Mouse (Mus musculus): ENCODE measurements around the gene Neurl1a. TPM values are rescaled to one million over a fixed set of nuclear protein-coding genes. Genes with fewer than 3 reads are reported as not detected.

Neurl1a gene
- total RNA-seq, 1 experiment, result 10.2 TPM

DNA sequence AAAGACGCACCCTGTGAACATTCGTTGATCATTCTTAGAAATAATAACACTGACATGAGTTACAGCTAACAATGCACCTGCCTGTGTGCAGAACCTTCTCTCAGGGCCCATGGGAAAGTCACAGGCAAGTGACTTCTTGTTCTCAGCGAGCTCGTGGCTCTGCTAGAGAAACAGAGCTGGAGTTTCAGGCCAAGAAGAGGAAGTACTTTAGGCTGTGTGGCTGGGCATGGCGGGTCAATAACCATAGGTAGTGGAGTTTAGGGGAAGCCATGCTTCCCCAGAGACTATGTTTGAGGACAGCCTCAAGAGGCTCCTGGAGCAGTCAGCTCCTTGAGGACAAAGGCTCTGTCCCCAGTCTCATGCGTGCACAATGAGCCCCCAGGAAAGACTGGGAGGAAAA, 77.3 kb downstream of the Neurl1a start:
- no peak overlapping the region for H3K27ac ChIP-seq (ENCODE audit: insufficient read depth, low read depth, low read length, poor library complexity, severe bottlenecking)
- peaks cover 0 to 9% of the 10 kb centered on the region in 2 experiments; a peak in 2 of 4 replicates for H3K4me1 ChIP-seq (ENCODE audit: control insufficient read depth in 2 of 2, insufficient read depth in 2 of 2, low read length in 2 of 2, poor library complexity in 1 of 2)
- H3K4me3 ChIP-seq (ENCODE audit: insufficient read depth in 1 of 2, low read depth in 1 of 2, low read length in 2 of 2, poor library complexity in 1 of 2, severe bottlenecking in 1 of 2), result no peak overlapping the region
- no peak for DNase-seq (ENCODE audit: low read depth, low spot score)
- H3K9ac ChIP-seq (ENCODE audit: insufficient read depth, low read depth, low read length, poor library complexity, severe bottlenecking), result no peak overlapping the region
- H3K36me3 ChIP-seq (ENCODE audit: control insufficient read depth, insufficient read depth, low read length, poor library complexity, severe bottlenecking), result peaks cover 5% of the 10 kb centered on the region; the same call in 1 of the 2 replicates
- in situ Hi-C loops (cut with MboI; ENCODE audit: low sequenced_read_pairs in 2 of 2, unreplicated experiment in 2 of 2), result no loop called here
- H3K9me3 ChIP-seq (ENCODE audit: control insufficient read depth, insufficient read depth, low read depth, low read length), result no peaks in the 10 kb centered on the region
- TF ChIP-seq ZNF384 (IDR thresholded peaks at IDR 0.05; ENCODE audit: low read depth, low read length) (no peak), CHD2 (IDR thresholded peaks at IDR 0.05; ENCODE audit: low read depth, low read length) (no peak), ZC3H11A (IDR thresholded peaks at IDR 0.05; ENCODE audit: borderline replicate concordance, low read depth, low read length) (no peak), HCFC1 (IDR thresholded peaks at IDR 0.05; ENCODE audit: borderline replicate concordance, insufficient read depth, low read length) (no peak), MAFK (IDR thresholded peaks at IDR 0.05; ENCODE audit: insufficient read depth, low read depth, low read length) (no peak)

DNA sequence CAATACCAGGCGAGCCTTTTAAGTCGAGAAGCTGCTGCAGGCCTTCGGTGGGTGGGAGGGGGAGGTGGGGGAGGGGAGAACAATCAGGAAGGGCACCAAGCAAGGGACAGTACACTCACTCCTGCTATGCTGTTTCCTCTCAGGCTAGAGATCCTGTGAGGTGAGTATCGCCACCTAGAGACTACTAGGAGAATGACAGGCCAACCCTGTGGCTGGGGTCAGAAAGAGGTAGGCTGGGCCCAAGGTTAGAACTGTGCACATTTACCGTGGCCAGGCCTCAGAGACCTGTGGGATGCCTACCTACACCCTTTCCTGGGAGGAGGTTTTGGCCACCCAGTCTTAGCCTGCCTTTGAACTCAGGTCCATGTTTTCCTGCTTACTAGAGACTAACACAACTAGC, 81.0 kb downstream of the Neurl1a start:
- in situ Hi-C loops (cut with MboI; ENCODE audit: low sequenced_read_pairs in 2 of 2, unreplicated experiment in 2 of 2), result no loop called here
- Histone ChIP-seq H3K4me3 (ENCODE audit: insufficient read depth in 1 of 2, low read depth in 1 of 2, low read length in 2 of 2, poor library complexity in 1 of 2, severe bottlenecking in 1 of 2) (no peak overlapping the region), H3K27ac (ENCODE audit: insufficient read depth, low read depth, low read length, poor library complexity, severe bottlenecking) (no peak overlapping the region), H3K36me3 (ENCODE audit: control insufficient read depth, insufficient read depth, low read length, poor library complexity, severe bottlenecking) (peaks cover 5% of the 10 kb centered on the region; the same call in 1 of the 2 replicates), H3K9ac (ENCODE audit: insufficient read depth, low read depth, low read length, poor library complexity, severe bottlenecking) (no peak overlapping the region), H3K4me1 (ENCODE audit: control insufficient read depth in 2 of 2, insufficient read depth in 2 of 2, low read length in 2 of 2, poor library complexity in 1 of 2) (peaks cover 0 to 4% of the 10 kb centered on the region in 2 experiments; a peak in 1 of 4 replicates), H3K9me3 (ENCODE audit: control insufficient read depth, insufficient read depth, low read depth, low read length) (no peaks in the 10 kb centered on the region)
- TF ChIP-seq ZNF384 (IDR thresholded peaks at IDR 0.05; ENCODE audit: low read depth, low read length) (no peak), ZC3H11A (IDR thresholded peaks at IDR 0.05; ENCODE audit: borderline replicate concordance, low read depth, low read length) (no peak), CHD2 (IDR thresholded peaks at IDR 0.05; ENCODE audit: low read depth, low read length) (no peak), MAFK (IDR thresholded peaks at IDR 0.05; ENCODE audit: insufficient read depth, low read depth, low read length) (no peak), HCFC1 (IDR thresholded peaks at IDR 0.05; ENCODE audit: borderline replicate concordance, insufficient read depth, low read length) (no peak)
- peak; percentile 48 for DNase-seq (ENCODE audit: low read depth, low spot score)

DNA sequence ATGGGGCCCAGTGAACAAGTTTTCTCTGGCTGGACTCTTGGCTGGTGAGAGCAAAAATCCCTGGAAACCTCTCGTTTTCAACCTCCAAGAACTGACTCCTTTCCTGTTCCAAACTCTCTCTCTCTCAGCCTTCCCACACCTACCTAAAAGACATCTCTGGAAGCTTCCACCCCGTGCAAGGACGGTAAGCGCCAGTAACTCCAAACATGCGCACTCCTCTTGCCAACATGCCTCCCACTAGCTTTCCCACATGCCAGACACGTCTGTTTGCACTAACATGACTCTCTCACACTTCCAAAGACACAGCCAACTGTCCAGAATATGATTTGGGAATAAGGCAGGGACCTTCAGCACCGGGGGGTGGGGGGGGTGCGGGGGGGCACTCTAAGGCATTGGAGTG, 82.6 kb downstream of the Neurl1a start:
- in situ Hi-C loops (cut with MboI; ENCODE audit: low sequenced_read_pairs in 2 of 2, unreplicated experiment in 2 of 2), result no loop called here
- peaks cover 5% of the 10 kb centered on the region; the same call in 1 of the 2 replicates for H3K36me3 ChIP-seq (ENCODE audit: control insufficient read depth, insufficient read depth, low read length, poor library complexity, severe bottlenecking)
- H3K9me3 ChIP-seq (ENCODE audit: control insufficient read depth, insufficient read depth, low read depth, low read length), result no peaks in the 10 kb centered on the region

DNA sequence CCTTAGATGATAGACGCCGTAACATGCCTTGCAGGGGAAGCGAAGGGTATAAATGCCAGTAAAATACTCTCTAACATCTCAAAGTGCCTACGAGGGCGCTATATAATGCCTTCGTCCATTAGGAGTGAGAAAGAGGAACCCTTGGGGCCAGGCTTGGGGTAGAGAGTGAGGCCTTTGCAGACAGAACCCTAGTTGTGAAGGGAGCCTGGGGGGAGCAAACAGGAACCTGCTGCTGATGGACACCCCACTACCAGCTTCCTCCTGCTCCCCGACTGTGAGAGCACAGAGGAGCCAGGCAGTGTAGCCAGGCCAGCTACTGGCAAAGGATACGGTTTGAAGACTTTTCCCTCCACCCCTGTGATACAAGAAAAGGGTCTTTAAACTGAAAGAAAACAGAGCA, 85.0 kb downstream of the Neurl1a start:
- H3K9ac ChIP-seq (ENCODE audit: insufficient read depth, low read depth, low read length, poor library complexity, severe bottlenecking), result no peak overlapping the region
- peaks cover 0 to 9% of the 10 kb centered on the region in 2 experiments; a peak in 1 of 4 replicates for H3K4me1 ChIP-seq (ENCODE audit: control insufficient read depth in 2 of 2, insufficient read depth in 2 of 2, low read length in 2 of 2, poor library complexity in 1 of 2)
- DNase-seq (ENCODE audit: low read depth, low spot score), result no peak
- TF ChIP-seq MAFK (IDR thresholded peaks at IDR 0.05; ENCODE audit: insufficient read depth, low read depth, low read length) (no peak), HCFC1 (IDR thresholded peaks at IDR 0.05; ENCODE audit: borderline replicate concordance, insufficient read depth, low read length) (no peak), CHD2 (IDR thresholded peaks at IDR 0.05; ENCODE audit: low read depth, low read length) (no peak), ZC3H11A (IDR thresholded peaks at IDR 0.05; ENCODE audit: borderline replicate concordance, low read depth, low read length) (no peak), ZNF384 (IDR thresholded peaks at IDR 0.05; ENCODE audit: low read depth, low read length) (no peak)
- in situ Hi-C loops (cut with MboI; ENCODE audit: low sequenced_read_pairs in 2 of 2, unreplicated experiment in 2 of 2), result no loop called here
- H3K27ac ChIP-seq (ENCODE audit: insufficient read depth, low read depth, low read length, poor library complexity, severe bottlenecking), result no peak overlapping the region
- H3K36me3 ChIP-seq (ENCODE audit: control insufficient read depth, insufficient read depth, low read length, poor library complexity, severe bottlenecking), result peaks cover 6% of the 10 kb centered on the region; the same call in 1 of the 2 replicates
- no peak overlapping the region for H3K4me3 ChIP-seq (ENCODE audit: insufficient read depth in 1 of 2, low read depth in 1 of 2, low read length in 2 of 2, poor library complexity in 1 of 2, severe bottlenecking in 1 of 2)
- H3K9me3 ChIP-seq (ENCODE audit: control insufficient read depth, insufficient read depth, low read depth, low read length), result no peaks in the 10 kb centered on the region

More for the DNA sequence above, 82.6 kb downstream of the Neurl1a start:
- no peak for TF ChIP-seq CHD2 (IDR thresholded peaks at IDR 0.05; ENCODE audit: low read depth, low read length)
- TF ChIP-seq HCFC1 (IDR thresholded peaks at IDR 0.05; ENCODE audit: borderline replicate concordance, insufficient read depth, low read length), result no peak
- no peak for TF ChIP-seq MAFK (IDR thresholded peaks at IDR 0.05; ENCODE audit: insufficient read depth, low read depth, low read length)
- DNase-seq (ENCODE audit: low read depth, low spot score), result no peak
- Histone ChIP-seq H3K4me1 (ENCODE audit: control insufficient read depth in 2 of 2, insufficient read depth in 2 of 2, low read length in 2 of 2, poor library complexity in 1 of 2) (peaks cover 0 to 4% of the 10 kb centered on the region in 2 experiments; a peak in 1 of 4 replicates), H3K4me3 (ENCODE audit: insufficient read depth in 1 of 2, low read depth in 1 of 2, low read length in 2 of 2, poor library complexity in 1 of 2, severe bottlenecking in 1 of 2) (no peak overlapping the region), H3K27ac (ENCODE audit: insufficient read depth, low read depth, low read length, poor library complexity, severe bottlenecking) (no peak overlapping the region), H3K9ac (ENCODE audit: insufficient read depth, low read depth, low read length, poor library complexity, severe bottlenecking) (no peak overlapping the region)
